Mouse (Mus musculus) liver, adult 2 months (tissue): ENCODE measurements at regions not wholly inside any gene's neighbourhood (a gene's known extent, or its start where the extent isn't known, plus 50 kb on each side); places are given as distances from the start of the nearest gene placed in this dataset.

ENCODE experiments used
- DNase-seq: peaks from one replicate; pipeline ENCODE4 v3.0.0-alpha.2; 2011; ENCODE audit warnings: low read depth, low spot score; ENCODE audit errors: extremely low read depth
- H3K27ac ChIP-seq: fragments of 200-500 bp; replicated peaks from 2 replicates; pipeline ENCODE4 v1.5.1; 2012; ENCODE audit warnings: low read depth, mild to moderate bottlenecking, control low read depth, inconsistent platforms, low read length; ENCODE audit not compliant: insufficient read depth
- H3K27me3 ChIP-seq: fragments of 200-500 bp; 2 replicates; pipeline ENCODE4 v1.6.1; 2012; ENCODE audit warnings: mild to moderate bottlenecking, moderate library complexity, low read length, inconsistent platforms; ENCODE audit not compliant: control insufficient read depth, insufficient read depth
- H3K36me3 ChIP-seq: fragments of 200-500 bp; 2 replicates; pipeline ENCODE4 v1.6.1; 2012; ENCODE audit warnings: low read length, inconsistent platforms; ENCODE audit not compliant: control insufficient read depth, insufficient read depth
- H3K4me1 ChIP-seq: fragments of 200-500 bp; 2 replicates; pipeline ENCODE4 v1.6.1; 2011; ENCODE audit warnings: low read length; ENCODE audit not compliant: control insufficient read depth, insufficient read depth
- H3K4me3 ChIP-seq: fragments of 200-500 bp; 2 replicates; pipeline ENCODE4 v1.5.1; 2011; ENCODE audit warnings: low read depth, mild to moderate bottlenecking, control low read depth, low read length, moderate library complexity; ENCODE audit not compliant: insufficient read depth
- H3K79me2 ChIP-seq: fragments of 200-500 bp; 2 replicates; pipeline ENCODE4 v1.6.1; 2012; ENCODE audit warnings: inconsistent platforms, mild to moderate bottlenecking, low read length, moderate library complexity; ENCODE audit not compliant: control insufficient read depth, insufficient read depth
- H3K9ac ChIP-seq: fragments of 200-500 bp; 2 replicates; pipeline ENCODE4 v1.6.1; 2012; ENCODE audit warnings: low read depth, mild to moderate bottlenecking, control low read depth, inconsistent platforms, low read length
- CTCF ChIP-seq: fragments of 200-500 bp; IDR thresholded peaks from 2 replicates; pipeline ENCODE4 v1.5.1; 2011; ENCODE audit warnings: low read depth, low read length, control low read depth
- POLR2A ChIP-seq: fragments of 200-500 bp; IDR thresholded peaks from 2 replicates; pipeline ENCODE4 v1.6.1; 2011; ENCODE audit warnings: low read length, control low read depth; ENCODE audit not compliant: insufficient read depth; ENCODE audit errors: extremely low read depth
- WGBS: fragments of 180-500 bp; shearing (Covaris S2); methylation state at CpG from one replicate; pipeline ENCODE4 v1.1.7; 2018; 5-methylcytosine and 5-hydroxymethylcytosine counted together

DNA sequence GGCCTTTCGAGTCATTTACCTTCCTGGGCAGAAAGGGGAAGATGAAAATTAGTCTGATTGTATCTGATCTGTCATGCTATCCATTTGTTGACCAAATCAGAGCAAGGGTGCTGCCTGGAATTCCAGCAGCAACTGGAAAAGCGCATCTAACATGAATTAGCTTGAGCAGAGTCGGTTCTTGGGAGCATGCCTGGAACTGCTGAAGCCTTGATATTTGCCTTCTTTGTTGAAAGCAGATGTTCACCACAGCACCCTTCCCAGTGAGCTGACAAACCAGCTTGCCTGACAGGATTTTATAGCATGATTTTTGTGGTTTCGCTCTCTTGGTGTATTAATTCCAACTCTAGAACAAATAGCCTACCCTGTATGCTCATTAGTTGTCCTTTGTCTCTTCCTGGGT is 168.0 kb upstream of the Fat1 start:
- no peaks in the 10 kb centered on the region for H3K36me3 ChIP-seq
- no peaks in the 10 kb centered on the region for H3K27me3 ChIP-seq
- WGBS = 91% methylated on average over 4 of the region's 4 CpGs
- no peak overlapping the region for H3K9ac ChIP-seq
- no peaks in the 10 kb centered on the region for H3K79me2 ChIP-seq
- no peak for DNase-seq
- TF ChIP-seq CTCF (no peak), POLR2A (no peak)
- peaks cover 2% of the 10 kb centered on the region; the same call in 1 of the 2 replicates for H3K4me1 ChIP-seq
- H3K27ac ChIP-seq = no peak overlapping the region
- H3K4me3 ChIP-seq = no peak overlapping the region

DNA sequence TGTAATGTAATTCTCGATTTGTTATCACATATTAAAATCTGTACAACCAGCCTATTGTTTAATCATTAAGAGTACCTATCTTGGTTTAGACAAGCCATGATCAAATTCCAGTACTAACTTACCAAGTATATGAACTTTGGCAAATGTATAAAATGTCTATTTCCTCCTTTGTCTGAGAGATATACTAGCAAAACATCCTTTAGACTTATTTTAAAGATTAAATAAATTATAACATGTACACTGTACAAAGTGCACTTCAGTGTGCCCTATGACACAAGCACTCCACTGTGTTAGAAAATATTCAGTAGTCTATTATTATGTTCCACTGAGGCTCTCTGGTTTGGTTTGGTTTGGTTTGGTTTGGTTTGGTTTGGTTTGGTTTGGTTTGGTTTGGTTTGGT is 156.0 kb upstream of the Fat1 start:
- WGBS = 76% methylated on average over 1 of the region's 1 CpGs
- no peaks in the 10 kb centered on the region for H3K79me2 ChIP-seq
- no peak overlapping the region for H3K27ac ChIP-seq
- no peaks in the 10 kb centered on the region for H3K27me3 ChIP-seq
- no peak overlapping the region for H3K9ac ChIP-seq
- no peak overlapping the region for H3K4me3 ChIP-seq
- H3K4me1 ChIP-seq = no peaks in the 10 kb centered on the region
- no peaks in the 10 kb centered on the region for H3K36me3 ChIP-seq
- DNase-seq = no peak
- TF ChIP-seq POLR2A = no peak
- no peak for TF ChIP-seq CTCF

DNA sequence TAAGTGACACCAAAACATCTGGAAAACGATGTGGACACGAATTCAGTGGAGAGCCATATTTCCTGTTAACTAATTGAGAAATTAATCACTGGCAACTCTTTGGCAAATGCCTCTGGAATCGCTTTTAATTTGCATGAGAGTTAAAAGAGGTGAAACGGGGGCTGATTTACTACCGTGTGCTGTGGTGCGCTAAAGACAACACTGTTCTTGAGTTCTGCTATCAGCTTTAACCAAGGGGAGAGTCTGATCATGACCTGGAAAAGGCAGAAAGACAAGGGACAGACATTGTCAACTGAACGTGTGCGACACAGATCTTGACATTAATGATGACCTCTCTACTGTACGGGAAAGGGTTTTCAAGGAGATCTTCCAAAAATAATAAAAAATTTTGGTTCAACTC is 152.8 kb upstream of the Fat1 start:
- no peak overlapping the region for H3K27ac ChIP-seq
- 89% methylated on average over 9 of the region's 9 CpGs for WGBS
- H3K36me3 ChIP-seq = no peaks in the 10 kb centered on the region
- DNase-seq = no peak
- no peak overlapping the region for H3K4me3 ChIP-seq
- TF ChIP-seq CTCF = no peak
- TF ChIP-seq POLR2A = no peak
- H3K4me1 ChIP-seq = no peaks in the 10 kb centered on the region
- no peaks in the 10 kb centered on the region for H3K27me3 ChIP-seq
- H3K79me2 ChIP-seq = no peaks in the 10 kb centered on the region
- no peak overlapping the region for H3K9ac ChIP-seq

DNA sequence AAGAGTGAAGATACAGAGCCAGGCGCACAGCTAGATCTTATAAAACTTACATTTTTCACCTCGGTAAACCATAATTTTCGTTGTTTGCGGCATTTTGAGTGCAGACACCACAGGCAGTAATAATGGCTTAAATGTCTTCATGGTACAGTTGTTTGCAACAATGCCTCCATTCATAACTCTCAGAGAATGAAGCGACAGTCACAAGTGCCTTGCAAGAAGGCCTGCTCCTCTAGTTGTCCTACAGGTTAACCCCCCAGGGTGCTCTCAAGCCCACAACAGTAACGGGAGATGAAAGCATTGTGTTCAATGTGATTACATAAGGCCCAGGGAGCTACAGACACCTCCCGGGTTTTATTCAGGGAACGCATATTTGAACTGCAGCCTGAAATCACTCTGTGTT is 150.1 kb upstream of the Fat1 start:
- no peak for TF ChIP-seq POLR2A
- TF ChIP-seq CTCF = no peak
- Histone ChIP-seq H3K4me1 (no peaks in the 10 kb centered on the region), H3K27ac (no peak overlapping the region), H3K79me2 (no peaks in the 10 kb centered on the region), H3K9ac (no peak overlapping the region), H3K27me3 (no peaks in the 10 kb centered on the region), H3K4me3 (no peak overlapping the region), H3K36me3 (no peaks in the 10 kb centered on the region)
- WGBS = 86% methylated on average over 8 of the region's 8 CpGs
- DNase-seq = no peak

DNA sequence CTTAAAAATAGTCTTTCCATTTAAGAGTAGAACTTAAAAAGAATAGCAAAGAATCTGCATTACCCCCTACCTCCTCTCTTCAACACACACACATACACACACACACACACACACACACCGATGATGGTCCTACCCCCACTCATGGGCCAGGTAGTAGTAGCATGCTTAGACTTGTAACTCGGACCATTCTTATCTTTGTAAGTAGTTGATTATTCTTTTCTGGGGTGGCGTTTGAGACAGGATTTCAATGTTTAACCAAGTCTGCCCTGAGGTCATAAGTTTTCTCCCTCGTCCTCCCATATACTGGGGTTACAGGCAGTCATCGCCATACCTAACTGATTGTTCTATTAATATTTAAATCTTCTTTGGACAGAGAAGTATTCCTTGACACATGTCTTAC is 148.5 kb upstream of the Fat1 start:
- Histone ChIP-seq H3K79me2 (no peaks in the 10 kb centered on the region), H3K4me1 (no peaks in the 10 kb centered on the region), H3K4me3 (no peak overlapping the region), H3K36me3 (no peaks in the 10 kb centered on the region), H3K27ac (no peak overlapping the region), H3K27me3 (no peaks in the 10 kb centered on the region), H3K9ac (no peak overlapping the region)
- whole genome bisulfite sequencing = 64% methylated on average over 5 of the region's 5 CpGs
- TF ChIP-seq CTCF = no peak
- no peak for TF ChIP-seq POLR2A
- no peak for DNase-seq

DNA sequence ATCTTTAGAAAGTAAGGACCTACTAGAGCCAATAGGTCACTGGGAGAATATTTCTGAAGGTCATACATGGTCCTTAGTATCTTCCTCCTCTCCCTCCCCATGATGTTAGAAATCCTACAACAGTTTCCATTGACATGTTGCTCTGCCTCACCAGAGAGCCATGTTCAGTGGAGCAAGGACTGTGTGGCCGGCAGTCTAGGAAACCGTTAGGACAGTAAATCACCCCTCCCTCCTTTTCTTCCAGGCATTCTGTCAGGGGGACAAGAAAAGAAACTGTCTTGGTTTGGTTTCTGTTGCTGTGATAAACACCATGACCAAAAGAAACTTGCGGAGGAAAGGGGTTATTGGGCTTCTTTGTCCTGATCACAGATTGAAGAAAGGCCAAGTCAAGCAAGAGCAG is 147.0 kb upstream of the Fat1 start:
- WGBS = 92% methylated on average over 3 of the region's 3 CpGs
- Histone ChIP-seq H3K36me3 (no peaks in the 10 kb centered on the region), H3K4me1 (no peaks in the 10 kb centered on the region), H3K4me3 (no peak overlapping the region), H3K27ac (no peak overlapping the region), H3K27me3 (no peaks in the 10 kb centered on the region), H3K79me2 (no peaks in the 10 kb centered on the region), H3K9ac (no peak overlapping the region)
- TF ChIP-seq POLR2A (no peak), CTCF (no peak)
- DNase-seq = no peak
